Mouse (Mus musculus) neural tube, embryonic 14.5 days (tissue): ENCODE results near the gene Dchs2. TPM values are rescaled to one million over a fixed set of nuclear protein-coding genes. Genes with fewer than 3 reads are reported as not detected.

Source experiments
- ATAC-seq: fragments of 200-750 bp; cut with Nextera tagmentation; 2 replicates; pipeline ENCODE4 v1.8.0; 2017; ENCODE audit warnings: low read depth, mild to moderate bottlenecking, moderate TSS enrichment, moderate library complexity
- H3K27ac ChIP-seq: fragments of 300-500 bp; sonication (generic); 2 replicates; pipeline ENCODE4 v1.5.1; 2014; ENCODE audit warnings: low read depth, mild to moderate bottlenecking, control low read depth, low read length, moderate library complexity, mixed read lengths
- H3K27me3 ChIP-seq: fragments of 300-500 bp; sonication (generic); 2 replicates; pipeline ENCODE4 v1.6.1; 2014; ENCODE audit warnings: low read length; ENCODE audit not compliant: control insufficient read depth, insufficient read depth
- H3K36me3 ChIP-seq: fragments of 300-500 bp; sonication (generic); 2 replicates; pipeline ENCODE4 v1.6.1; 2014; ENCODE audit warnings: low read length, mixed read lengths; ENCODE audit not compliant: control insufficient read depth, insufficient read depth
- H3K4me1 ChIP-seq: fragments of 300-500 bp; sonication (generic); 2 replicates; pipeline ENCODE4 v1.6.1; 2014; ENCODE audit warnings: low read length; ENCODE audit not compliant: control insufficient read depth, insufficient read depth
- H3K4me2 ChIP-seq: fragments of 300-500 bp; sonication (generic); 2 replicates; pipeline ENCODE4 v1.6.1; 2014; ENCODE audit warnings: mild to moderate bottlenecking, low read depth, low read length, control low read depth
- H3K4me3 ChIP-seq: fragments of 300-500 bp; sonication (generic); 2 replicates; pipeline ENCODE4 v1.5.1; 2014; ENCODE audit warnings: low read depth, low read length, control low read depth, mixed read lengths
- H3K9ac ChIP-seq: fragments of 300-500 bp; sonication (generic); replicated peaks from 2 replicates; pipeline ENCODE4 v1.6.1; 2014; ENCODE audit warnings: low read depth, mild to moderate bottlenecking, control low read depth, low read length, mixed read lengths
- H3K9me3 ChIP-seq: fragments of 300-500 bp; sonication (generic); 2 replicates; pipeline ENCODE4 v1.6.1; 2016; ENCODE audit warnings: low read length; ENCODE audit not compliant: control insufficient read depth
- WGBS: fragments of 180-500 bp; shearing (Covaris S2); extraction: QIAGEN DNeasy Blood & Tissue Kit; methylation state at CpG from one replicate; pipeline ENCODE4 v1.1.7; 2014; 5-methylcytosine and 5-hydroxymethylcytosine counted together
- polyA plus RNA-seq: library from polyadenylated mRNA; unstranded; fragments of >200 nt; fragmentation: Nextera tagmentation; extraction: Ambion mirVana; gene quantifications from 2 replicates; pipeline ENCODE4 v1.2.1, GENCODE M21; 2014

The Dchs2 gene
- polyA plus RNA-seq, 1 experiment from 2014 or later: 3.1 TPM

- Histone ChIP-seq H3K4me2 (no peak overlapping the region), H3K9me3 (no peaks in the 10 kb centered on the region), H3K4me1 (no peaks in the 10 kb centered on the region), H3K27me3 (no peaks in the 10 kb centered on the region), H3K27ac (no peak overlapping the region), H3K4me3 (no peak overlapping the region), H3K36me3 (no peaks in the 10 kb centered on the region), H3K9ac (no peak overlapping the region)
- ATAC-seq: no peak
- WGBS: 89% methylated on average over 5 of the region's 5 CpGs
Measured at GRCm38 (mm10) chr3:83185527-83185926, 57.8 kb downstream of the Dchs2 start.

GRCm38 (mm10) chr3:83191271-83191670 lies 63.5 kb downstream of the Dchs2 start:
- Histone ChIP-seq H3K4me1 (no peaks in the 10 kb centered on the region), H3K36me3 (no peaks in the 10 kb centered on the region), H3K9ac (no peak overlapping the region), H3K27me3 (no peaks in the 10 kb centered on the region), H3K4me3 (no peak overlapping the region), H3K27ac (no peak overlapping the region), H3K4me2 (no peak overlapping the region), H3K9me3 (no peaks in the 10 kb centered on the region)
- no peak for ATAC-seq
- WGBS: 91% methylated on average over 2 of the region's 2 CpGs

GRCm38 (mm10) chr3:83192401-83192800 lies 64.7 kb downstream of the Dchs2 start:
- no peak for ATAC-seq
- WGBS: 62% methylated on average over 1 of the region's 1 CpGs
- no peaks in the 10 kb centered on the region for H3K4me1 ChIP-seq
- H3K36me3 ChIP-seq: no peaks in the 10 kb centered on the region
- H3K9ac ChIP-seq: no peak overlapping the region
- no peaks in the 10 kb centered on the region for H3K27me3 ChIP-seq
- no peak overlapping the region for H3K4me3 ChIP-seq
- no peaks in the 10 kb centered on the region for H3K9me3 ChIP-seq
- H3K4me2 ChIP-seq: no peak overlapping the region
- no peak overlapping the region for H3K27ac ChIP-seq

GRCm38 (mm10) chr3:83194911-83195310 lies 67.2 kb downstream of the Dchs2 start:
- WGBS: 79% methylated on average over 5 of the region's 5 CpGs
- ATAC-seq: no peak

GRCm38 (mm10) chr3:83201286-83201980 lies 73.7 kb downstream of the Dchs2 start:
- no peak for ATAC-seq
- Histone ChIP-seq H3K4me1 (no peaks in the 10 kb centered on the region), H3K4me3 (no peak overlapping the region), H3K4me2 (no peak overlapping the region), H3K36me3 (no peaks in the 10 kb centered on the region), H3K9ac (no peak overlapping the region), H3K27me3 (no peaks in the 10 kb centered on the region), H3K9me3 (no peaks in the 10 kb centered on the region), H3K27ac (no peak overlapping the region)
- 73% methylated on average over 4 of the region's 4 CpGs for WGBS

More at GRCm38 (mm10) chr3:83194911-83195310, 67.2 kb downstream of the Dchs2 start:
- no peaks in the 10 kb centered on the region for H3K9me3 ChIP-seq
- H3K27ac ChIP-seq: no peak overlapping the region
- no peak overlapping the region for H3K4me2 ChIP-seq
- H3K27me3 ChIP-seq: no peaks in the 10 kb centered on the region
- H3K9ac ChIP-seq: no peak overlapping the region
- no peaks in the 10 kb centered on the region for H3K4me1 ChIP-seq
- H3K4me3 ChIP-seq: no peak overlapping the region
- no peaks in the 10 kb centered on the region for H3K36me3 ChIP-seq

GRCm38 (mm10) chr3:83205073-83205668 lies 77.4 kb downstream of the Dchs2 start:
- ATAC-seq: no peak; the same call in 1 of the 2 replicates
- no peak overlapping the region for H3K9ac ChIP-seq
- 59% methylated on average over 8 of the region's 8 CpGs for WGBS
- no peak overlapping the region for H3K27ac ChIP-seq
- no peaks in the 10 kb centered on the region for H3K36me3 ChIP-seq
- no peaks in the 10 kb centered on the region for H3K27me3 ChIP-seq
- no peak overlapping the region for H3K4me3 ChIP-seq
- H3K4me1 ChIP-seq: no peaks in the 10 kb centered on the region
- no peak overlapping the region for H3K4me2 ChIP-seq
- H3K9me3 ChIP-seq: no peaks in the 10 kb centered on the region

GRCm38 (mm10) chr3:83209646-83210045 lies 81.9 kb downstream of the Dchs2 start:
- H3K36me3 ChIP-seq: no peaks in the 10 kb centered on the region
- H3K27me3 ChIP-seq: no peaks in the 10 kb centered on the region
- H3K4me3 ChIP-seq: no peak overlapping the region
- H3K9ac ChIP-seq: no peak overlapping the region
- ATAC-seq: no peak
- H3K27ac ChIP-seq: no peak overlapping the region
- H3K9me3 ChIP-seq: no peaks in the 10 kb centered on the region
- WGBS: 54% methylated on average over 9 of the region's 9 CpGs
- no peak overlapping the region for H3K4me2 ChIP-seq
- H3K4me1 ChIP-seq: no peaks in the 10 kb centered on the region; the same call in 1 of the 2 replicates

GRCm38 (mm10) chr3:83210210-83210609 lies 82.5 kb downstream of the Dchs2 start:
- H3K36me3 ChIP-seq: no peaks in the 10 kb centered on the region
- no peak overlapping the region for H3K27ac ChIP-seq
- no peak overlapping the region for H3K9ac ChIP-seq
- H3K4me3 ChIP-seq: no peak overlapping the region
- no peaks in the 10 kb centered on the region for H3K27me3 ChIP-seq
- WGBS: 58% methylated on average over 4 of the region's 4 CpGs
- H3K9me3 ChIP-seq: no peaks in the 10 kb centered on the region
- H3K4me1 ChIP-seq: no peaks in the 10 kb centered on the region; the same call in 1 of the 2 replicates
- ATAC-seq: no peak; the same call in 1 of the 2 replicates
- H3K4me2 ChIP-seq: no peak overlapping the region

- Histone ChIP-seq H3K9ac (no peak overlapping the region), H3K9me3 (no peaks in the 10 kb centered on the region), H3K27me3 (no peaks in the 10 kb centered on the region), H3K36me3 (no peaks in the 10 kb centered on the region), H3K4me1 (no peaks in the 10 kb centered on the region; the same call in 1 of the 2 replicates), H3K27ac (no peak overlapping the region), H3K4me2 (no peak overlapping the region), H3K4me3 (no peak overlapping the region)
- 66% methylated on average over 5 of the region's 5 CpGs for WGBS
- no peak; the same call in 1 of the 2 replicates for ATAC-seq
Measured at GRCm38 (mm10) chr3:83211939-83212338, 84.2 kb downstream of the Dchs2 start.
